Mouse (Mus musculus) layer of hippocampus, postnatal 36 days (tissue): ENCODE results near the gene Piwil1. TPM values are rescaled to one million over a fixed set of nuclear protein-coding genes. Genes with fewer than 3 reads are reported as not detected.

Source experiments
- DNase-seq, 2 experiments: peaks; one replicate each; pipeline ENCODE4 v3.0.0; 2022
- total RNA-seq, 2 experiments: library from RNA; stranded (reverse); gene quantifications; 2 replicates each; pipeline ENCODE4 v1.2.3; 2021

The Piwil1 gene
- not detected for total RNA-seq

GRCm38 (mm10) chr5:128702224-128702623, at the start of gene Piwil1:
TSS of gene Piwil1 (plus strand) at chr5:128702524.
- no peak for DNase-seq

- DNase-seq: no peak
These were observed 45.7 kb upstream of the Piwil1 start for GRCm38 (mm10) chr5:128656496-128657135.

- no peak for DNase-seq
These were observed 42.2 kb upstream of the Piwil1 start for GRCm38 (mm10) chr5:128660101-128660500.

GRCm38 (mm10) chr5:128662881-128663280, 39.4 kb upstream of the Piwil1 start:
- no peak for DNase-seq

GRCm38 (mm10) chr5:128663976-128664375, 38.3 kb upstream of the Piwil1 start:
- no peak for DNase-seq

GRCm38 (mm10) chr5:128665045-128665444, 37.3 kb upstream of the Piwil1 start:
- DNase-seq: no peak

GRCm38 (mm10) chr5:128667303-128667702, 35.0 kb upstream of the Piwil1 start:
- peak; percentile 24 for DNase-seq

GRCm38 (mm10) chr5:128674124-128674523, 28.2 kb upstream of the Piwil1 start:
- no peak for DNase-seq

- no peak for DNase-seq
These were observed 25.0 kb upstream of the Piwil1 start for GRCm38 (mm10) chr5:128677373-128677772.

GRCm38 (mm10) chr5:128677861-128678260, 24.5 kb upstream of the Piwil1 start:
- no peak for DNase-seq

GRCm38 (mm10) chr5:128681456-128681855, 20.9 kb upstream of the Piwil1 start:
- DNase-seq: no peak

GRCm38 (mm10) chr5:128684192-128684591, 18.1 kb upstream of the Piwil1 start:
- no peak for DNase-seq

- DNase-seq: no peak
These were observed 17.7 kb upstream of the Piwil1 start for GRCm38 (mm10) chr5:128684621-128685020.

GRCm38 (mm10) chr5:128687139-128687538, 15.2 kb upstream of the Piwil1 start:
- DNase-seq: no peak

GRCm38 (mm10) chr5:128694107-128694506, 8.2 kb upstream of the Piwil1 start:
- no peak for DNase-seq

- DNase-seq: no peak
These were observed 7.6 kb upstream of the Piwil1 start for GRCm38 (mm10) chr5:128694611-128695325.

GRCm38 (mm10) chr5:128696824-128697223, 5.5 kb upstream of the Piwil1 start:
- DNase-seq: no peak

- DNase-seq: no peak
These were observed 1.6 kb upstream of the Piwil1 start for GRCm38 (mm10) chr5:128700716-128701115.

GRCm38 (mm10) chr5:128703688-128704087, 1.4 kb downstream of the Piwil1 start:
- no peak for DNase-seq

- DNase-seq: no peak
These were observed 2.0 kb downstream of the Piwil1 start for GRCm38 (mm10) chr5:128704134-128704904.

GRCm38 (mm10) chr5:128706467-128706866, 4.1 kb downstream of the Piwil1 start:
- DNase-seq: no peak

GRCm38 (mm10) chr5:128707271-128707670, 4.9 kb downstream of the Piwil1 start:
- no peak for DNase-seq

- no peak for DNase-seq
These were observed 6.6 kb downstream of the Piwil1 start for GRCm38 (mm10) chr5:128708929-128709328.
